Mouse (Mus musculus): ENCODE measurements around the gene Ndufb2. TPM values are rescaled to one million over a fixed set of nuclear protein-coding genes. Genes with fewer than 3 reads are reported as not detected.

The Ndufb2 gene
- 100 to 1,000 TPM; 703 to 715 TPM for total RNA-seq (2021)

DNA sequence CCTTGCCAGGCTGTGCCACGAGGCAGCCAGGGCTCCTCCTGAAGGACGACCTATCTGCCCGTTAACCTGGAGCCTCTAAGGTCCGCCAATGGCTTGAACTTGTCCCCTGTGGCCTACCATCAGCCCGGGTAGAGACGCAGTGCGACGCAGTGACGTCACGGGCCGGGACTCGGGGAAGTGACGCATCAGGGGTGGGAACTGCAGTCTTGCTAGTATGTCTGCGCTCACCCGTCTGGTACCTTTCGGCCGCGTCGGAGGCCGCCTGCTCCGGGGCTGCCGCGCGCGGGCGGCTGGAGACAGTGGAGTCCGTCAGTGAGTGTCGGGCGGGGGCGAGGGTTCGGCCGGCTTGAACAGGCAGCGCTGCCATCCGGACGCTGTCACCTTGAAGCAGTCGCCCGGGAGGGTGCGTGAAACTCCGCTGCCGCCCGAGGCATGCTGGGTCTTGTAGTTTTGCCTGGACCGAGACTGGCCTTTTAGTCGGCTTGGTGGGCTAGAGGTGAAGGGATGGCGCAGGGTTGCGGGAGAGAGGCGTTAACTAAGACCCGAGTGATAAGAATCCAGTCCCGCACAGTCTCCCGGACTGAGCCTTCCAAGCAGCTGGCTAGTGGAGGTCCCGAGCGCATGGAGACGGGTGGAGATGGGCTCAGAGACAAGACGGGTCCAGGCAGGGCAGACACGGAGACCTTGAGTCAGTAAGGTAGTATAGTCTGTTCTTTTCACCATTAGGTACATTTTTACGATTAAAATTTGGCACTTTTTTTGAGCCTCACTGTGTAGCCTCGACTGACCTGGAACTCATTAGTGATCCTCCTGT lies at the start of gene Ndufb2:
Gene Ndufb2, plus strand, starts transcription at position 174 of the 814 bp plus-strand sequence.
- peak; percentile 95 to 97 for DNase-seq
- intact Hi-C loops (cut with DNase I), result loop anchor here (1.0 to 2.0 kb wide), 2 partner anchors 18 to 133 kb away; partner anchors contain the start of gene Braf

DNA sequence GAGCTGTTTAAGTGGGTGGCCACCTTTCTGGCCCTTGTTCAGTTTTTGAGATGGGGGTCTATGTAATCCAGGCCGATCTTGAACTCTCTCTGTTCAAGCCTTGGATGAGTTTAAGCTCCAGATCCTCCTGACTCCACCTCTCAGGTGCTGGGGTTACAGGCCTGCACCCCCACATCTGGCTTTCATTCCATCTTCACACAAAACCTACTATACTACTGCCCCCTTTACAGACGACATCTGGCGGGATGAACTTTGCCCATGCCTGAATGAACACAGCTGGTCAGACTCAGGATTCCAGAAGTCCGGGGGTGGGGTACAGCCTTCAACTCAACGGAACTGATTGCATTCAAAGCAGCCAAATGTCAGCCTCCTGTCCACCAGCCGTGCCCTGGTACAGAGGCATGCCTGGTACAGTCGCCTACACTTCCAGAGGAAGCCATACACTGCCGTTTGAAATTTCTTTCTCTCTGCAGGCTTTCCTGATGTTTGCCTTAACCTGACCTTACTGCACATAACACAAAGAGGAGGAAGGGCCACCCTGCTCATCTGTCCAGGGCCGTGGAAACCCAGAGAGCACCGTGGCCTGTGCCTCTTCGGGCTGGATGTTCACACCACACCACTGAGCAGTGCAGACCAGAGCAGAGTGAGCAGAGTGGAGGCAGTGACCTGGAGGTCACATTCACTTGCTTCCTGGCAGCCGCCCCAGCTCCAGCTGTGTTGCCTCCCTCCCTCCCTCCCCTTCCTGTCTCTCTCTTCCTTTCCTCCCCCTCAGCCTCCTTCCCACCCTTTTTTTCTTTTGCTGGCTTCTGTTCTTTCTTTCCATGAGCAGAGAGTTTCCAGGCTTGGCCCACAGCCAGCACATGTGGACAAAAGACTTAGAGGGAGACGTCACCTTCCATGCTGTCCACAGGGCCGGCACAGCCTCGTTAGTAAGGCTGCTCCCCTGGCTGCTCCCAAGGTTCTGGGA lies 49.5 kb upstream of the Ndufb2 start:
- peak; percentile 82 for DNase-seq
- intact Hi-C loops (cut with DNase I), result no loop called here

DNA sequence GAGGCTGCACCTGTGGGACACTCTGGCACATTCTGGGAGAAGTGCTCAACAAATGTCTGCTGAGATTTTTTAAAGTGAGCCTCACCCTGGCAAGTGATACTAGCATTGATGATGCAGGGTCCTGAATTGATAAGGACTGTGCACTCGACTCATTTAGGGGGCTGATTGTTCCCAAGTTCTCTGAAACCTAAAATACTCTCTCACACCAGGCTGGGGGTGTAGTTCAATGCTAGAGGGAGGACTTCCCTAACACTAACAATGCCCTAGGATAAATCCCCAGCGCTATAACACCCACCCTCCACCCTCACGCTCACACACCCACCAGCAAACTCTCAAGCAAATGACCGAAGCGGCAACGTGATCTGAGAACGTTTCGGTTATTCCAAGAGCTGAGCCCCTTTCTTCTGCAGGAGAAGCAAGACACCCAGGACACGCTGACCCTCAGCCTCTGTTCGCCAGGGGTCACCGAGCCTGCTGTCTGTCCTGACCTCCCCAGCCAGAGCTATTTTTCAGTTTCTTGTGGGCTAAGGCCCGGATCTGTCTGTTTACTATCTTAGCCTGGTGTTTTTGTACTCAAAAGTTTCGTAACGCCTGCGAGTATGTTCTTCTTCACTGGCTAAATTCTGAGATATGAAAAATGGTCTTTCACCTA lies 48.5 kb upstream of the Ndufb2 start:
- intact Hi-C loops (cut with DNase I), result no loop called here
- DNase-seq, result no peak

DNA sequence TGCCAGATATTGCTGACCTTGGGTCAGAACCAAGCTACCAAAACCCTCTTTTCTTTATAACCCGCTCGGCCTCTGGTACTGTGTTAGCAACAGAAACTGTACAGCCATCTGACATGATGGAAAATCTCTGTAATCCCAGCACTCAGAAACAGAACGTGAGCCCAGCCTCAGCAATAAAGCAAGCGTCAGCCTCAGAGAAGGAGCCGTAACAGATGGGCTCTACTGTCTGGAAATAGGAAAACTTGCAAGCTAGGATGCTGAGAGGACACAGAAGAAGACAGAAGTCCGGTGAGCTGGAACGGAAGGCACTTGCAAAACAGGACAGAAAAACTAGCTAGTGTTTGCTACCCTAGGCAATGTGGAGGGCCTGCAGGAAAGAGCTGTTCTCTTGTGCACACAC lies 46.9 kb upstream of the Ndufb2 start:
- DNase-seq, result no peak
- intact Hi-C loops (cut with DNase I), result no loop called here

DNA sequence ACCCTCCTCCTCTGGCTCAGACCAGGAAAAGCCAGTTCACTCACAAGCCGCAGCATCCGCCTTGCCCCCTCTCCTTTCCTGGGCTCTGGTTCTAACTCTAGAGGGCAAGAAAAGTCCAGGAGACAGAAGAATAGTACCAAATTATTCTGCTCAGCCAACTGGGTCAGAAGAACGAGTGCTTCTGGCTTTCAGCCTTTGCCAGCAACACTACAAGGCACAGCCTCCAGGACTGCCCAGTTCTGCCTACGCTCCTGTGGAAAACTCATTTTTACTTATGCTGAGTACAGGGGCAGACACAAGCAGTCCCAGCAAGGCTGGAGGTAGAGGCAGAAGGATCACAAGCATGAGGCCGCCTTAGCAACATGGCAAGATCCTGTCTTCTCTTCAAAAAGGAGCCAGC lies 44.3 kb upstream of the Ndufb2 start:
- intact Hi-C loops (cut with DNase I), result no loop called here
- no peak for DNase-seq

DNA sequence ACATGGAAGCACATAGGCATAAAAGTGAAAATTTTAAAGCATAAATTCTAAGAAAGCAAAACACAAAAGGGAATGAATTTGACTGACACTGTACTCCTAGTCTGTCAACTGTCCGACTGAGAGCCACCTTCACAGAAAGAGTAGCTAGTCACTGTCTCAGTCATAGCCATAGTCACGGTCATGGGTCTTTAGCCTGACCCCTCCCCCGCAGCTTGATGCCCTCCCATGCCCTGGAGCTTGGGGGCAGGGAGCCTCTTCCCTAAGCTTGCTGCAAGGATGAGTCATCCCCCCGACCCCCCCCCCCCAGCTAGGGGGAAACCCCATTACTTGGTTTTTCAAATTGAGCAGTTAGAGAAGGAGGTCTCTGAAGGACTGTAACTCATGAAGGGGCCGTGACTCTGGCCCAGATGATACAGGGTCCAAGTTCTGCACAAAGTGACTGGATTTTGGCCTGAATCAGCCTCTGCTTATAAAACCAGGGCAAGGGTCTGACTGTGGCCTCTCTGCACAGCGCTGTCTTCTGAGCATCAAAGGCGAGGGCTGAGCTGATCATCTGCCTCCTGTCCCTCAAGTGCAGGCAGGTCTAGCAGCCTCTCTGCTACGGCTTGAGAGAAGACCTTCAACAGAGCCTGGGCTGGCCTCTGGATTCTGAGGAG lies 40.3 kb upstream of the Ndufb2 start:
- DNase-seq, result no peak
- intact Hi-C loops (cut with DNase I), result no loop called here

DNA sequence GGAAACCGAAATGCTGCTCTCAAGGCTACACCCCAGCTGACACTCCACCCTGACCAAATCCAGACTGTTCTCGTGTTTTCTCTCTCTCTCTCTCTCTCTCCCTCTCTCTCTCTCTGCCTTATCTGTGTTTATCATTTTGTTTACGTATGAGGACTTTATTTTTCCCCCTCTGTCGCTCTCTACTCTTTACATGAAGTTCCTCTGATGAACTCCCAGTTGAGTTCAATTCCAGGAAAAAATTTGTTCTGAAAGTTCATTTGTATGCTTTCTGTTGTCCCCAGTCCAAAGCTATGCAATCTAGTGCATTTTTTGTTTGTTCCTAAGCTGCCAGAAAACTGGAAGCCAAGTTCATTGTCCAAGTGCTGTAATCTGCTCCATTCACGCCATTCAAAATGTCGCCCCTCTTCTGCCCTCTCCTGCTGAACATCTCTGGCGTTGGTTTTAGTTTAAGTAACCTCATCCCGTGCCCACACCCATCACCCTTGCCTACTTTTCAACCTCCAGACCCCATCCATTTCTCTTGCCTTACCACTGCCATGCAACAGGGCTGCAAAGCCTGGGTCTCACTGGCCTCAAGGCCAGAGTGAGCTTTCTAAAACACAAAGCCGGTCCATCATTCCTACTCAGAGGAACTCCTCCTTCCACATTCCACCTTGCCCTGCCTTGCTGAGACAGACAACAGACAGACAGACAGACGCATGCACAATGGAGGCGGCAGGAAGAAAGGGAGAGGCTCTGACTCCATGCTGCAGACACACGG lies 37.3 kb upstream of the Ndufb2 start:
- DNase-seq, result no peak

DNA sequence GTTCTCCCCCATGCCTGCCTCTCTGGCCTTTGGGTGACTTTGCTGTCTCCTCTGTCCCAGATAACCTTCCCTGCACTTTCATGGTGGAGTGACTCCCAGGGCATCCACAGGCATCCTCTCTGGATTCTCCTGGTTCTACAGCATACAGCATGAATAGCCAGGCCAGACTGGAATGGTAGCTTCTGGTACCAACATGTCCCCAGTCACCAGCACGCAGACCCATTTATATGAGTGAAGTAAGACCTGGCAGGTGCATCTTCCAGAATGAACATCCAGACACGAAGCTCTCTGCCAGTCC lies 36.8 kb upstream of the Ndufb2 start:
- DNase-seq, result no peak
- intact Hi-C loops (cut with DNase I), result loop anchor here (5.0 kb wide), 1 partner anchor 38 kb away; no protein-coding TSS in a partner anchor

More for the DNA sequence above, 37.3 kb upstream of the Ndufb2 start:
- intact Hi-C loops (cut with DNase I), result loop anchor here (5.0 kb wide), 1 partner anchor 38 kb away; no protein-coding TSS in a partner anchor

DNA sequence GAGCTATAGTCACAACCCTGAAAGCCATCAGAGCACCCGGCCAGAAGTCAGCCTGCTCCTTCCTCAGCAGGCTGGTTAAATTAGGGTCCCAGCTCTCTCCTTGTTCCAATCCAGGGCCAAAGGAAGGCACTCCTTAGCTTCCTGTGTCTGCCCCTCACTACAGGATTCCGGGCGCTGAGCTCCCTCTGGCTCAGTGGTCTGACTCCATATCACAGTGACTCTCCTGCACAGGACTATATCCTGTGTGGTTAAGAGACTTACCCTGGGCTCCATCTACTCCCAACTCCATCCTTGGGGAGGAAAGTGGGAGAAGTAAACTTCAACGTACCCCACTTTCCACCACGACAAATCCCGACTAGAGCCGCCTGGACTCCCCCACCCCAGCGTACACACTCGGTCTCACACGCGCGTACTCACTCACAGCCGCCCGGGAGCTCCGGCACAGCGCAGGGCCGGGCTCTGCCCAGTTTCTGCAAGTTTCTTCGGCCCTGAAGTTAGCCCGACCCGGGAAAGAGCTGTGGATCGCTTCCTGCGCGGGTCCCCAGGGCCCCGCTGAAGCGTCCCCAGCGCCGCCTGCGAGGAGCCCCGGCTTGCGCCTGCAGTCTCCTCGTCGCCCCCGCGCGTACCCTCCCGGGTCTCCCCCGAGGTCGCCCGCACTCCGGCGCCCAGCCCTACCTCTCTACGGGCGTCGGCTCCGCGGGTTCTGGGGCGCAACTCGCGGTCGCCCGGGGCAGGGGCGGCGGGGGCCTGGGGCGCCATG lies 35.3 kb upstream of the Ndufb2 start:
- peak; percentile 51 to 66 for DNase-seq
- intact Hi-C loops (cut with DNase I), result loop anchor here (5.0 kb wide), 1 partner anchor 40 kb away; no protein-coding TSS in a partner anchor

DNA sequence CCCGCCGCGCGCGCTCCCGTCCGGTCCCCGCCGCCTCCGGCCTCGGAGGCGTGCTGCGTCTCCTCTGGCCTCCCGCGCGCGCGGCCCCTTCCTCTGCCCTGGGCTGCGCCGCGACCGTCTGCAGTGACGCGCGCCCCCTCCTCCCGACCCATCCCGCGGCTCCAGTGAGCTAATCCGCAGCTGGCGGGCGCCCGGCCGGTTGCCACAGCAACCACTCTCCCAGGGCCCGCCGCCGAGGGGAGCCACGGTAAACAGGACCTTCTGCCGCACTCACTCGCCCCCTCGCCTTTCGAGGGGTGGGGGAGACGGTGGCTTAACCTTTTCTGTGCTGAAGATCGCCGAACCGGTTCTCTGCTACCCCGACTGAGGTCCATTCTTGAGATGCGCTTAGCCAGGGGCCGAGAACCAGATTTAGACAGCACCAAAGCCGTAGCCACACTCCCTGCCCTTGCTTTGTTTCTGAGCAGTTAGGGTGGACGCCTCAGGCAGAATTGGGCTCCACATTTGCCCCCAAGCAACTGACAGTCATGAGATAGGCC lies 34.6 kb upstream of the Ndufb2 start, which contains the start of gene Dennd2a:
Gene Dennd2a, minus strand, starts transcription at position 145 of the 539 bp plus-strand sequence.
- DNase-seq, result peak; percentile 75 to 85
- intact Hi-C loops (cut with DNase I), result loop anchor here (5.0 kb wide), 1 partner anchor 40 kb away; no protein-coding TSS in a partner anchor

DNA sequence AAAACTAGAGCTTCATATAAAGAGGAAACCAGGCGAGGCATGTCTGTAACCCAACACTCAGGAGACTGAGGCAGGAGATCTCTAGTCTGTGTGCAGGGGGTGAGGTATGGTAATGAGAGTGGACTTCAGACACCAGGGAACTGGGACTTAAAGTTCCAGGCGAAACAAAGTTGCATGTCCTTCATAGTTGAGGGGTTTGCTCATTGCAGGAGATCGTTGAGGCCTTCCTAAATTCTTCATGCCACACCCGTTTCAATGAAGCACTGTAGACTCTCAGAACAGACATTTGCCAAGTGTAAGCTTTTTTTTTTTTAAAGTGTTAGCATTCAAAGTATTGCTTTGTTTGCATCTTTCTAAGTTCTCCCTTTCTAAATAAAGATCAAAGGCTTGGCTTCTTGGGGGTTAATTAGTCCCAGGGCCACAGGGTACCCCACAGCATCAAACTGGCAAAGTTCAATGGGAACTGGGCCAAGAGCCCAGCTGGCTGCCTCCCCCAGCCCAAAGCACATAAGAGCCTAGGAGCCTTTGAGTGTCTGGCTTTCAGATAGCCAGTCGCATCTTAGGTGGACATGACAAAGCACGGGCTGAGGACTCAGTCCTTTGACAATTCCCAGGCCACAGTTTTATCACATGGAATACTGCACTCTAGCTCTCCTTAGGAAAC lies 33.0 kb upstream of the Ndufb2 start:
- DNase-seq, result no peak
- intact Hi-C loops (cut with DNase I), result loop anchor here (5.0 kb wide), 1 partner anchor 42 kb away; no protein-coding TSS in a partner anchor

DNA sequence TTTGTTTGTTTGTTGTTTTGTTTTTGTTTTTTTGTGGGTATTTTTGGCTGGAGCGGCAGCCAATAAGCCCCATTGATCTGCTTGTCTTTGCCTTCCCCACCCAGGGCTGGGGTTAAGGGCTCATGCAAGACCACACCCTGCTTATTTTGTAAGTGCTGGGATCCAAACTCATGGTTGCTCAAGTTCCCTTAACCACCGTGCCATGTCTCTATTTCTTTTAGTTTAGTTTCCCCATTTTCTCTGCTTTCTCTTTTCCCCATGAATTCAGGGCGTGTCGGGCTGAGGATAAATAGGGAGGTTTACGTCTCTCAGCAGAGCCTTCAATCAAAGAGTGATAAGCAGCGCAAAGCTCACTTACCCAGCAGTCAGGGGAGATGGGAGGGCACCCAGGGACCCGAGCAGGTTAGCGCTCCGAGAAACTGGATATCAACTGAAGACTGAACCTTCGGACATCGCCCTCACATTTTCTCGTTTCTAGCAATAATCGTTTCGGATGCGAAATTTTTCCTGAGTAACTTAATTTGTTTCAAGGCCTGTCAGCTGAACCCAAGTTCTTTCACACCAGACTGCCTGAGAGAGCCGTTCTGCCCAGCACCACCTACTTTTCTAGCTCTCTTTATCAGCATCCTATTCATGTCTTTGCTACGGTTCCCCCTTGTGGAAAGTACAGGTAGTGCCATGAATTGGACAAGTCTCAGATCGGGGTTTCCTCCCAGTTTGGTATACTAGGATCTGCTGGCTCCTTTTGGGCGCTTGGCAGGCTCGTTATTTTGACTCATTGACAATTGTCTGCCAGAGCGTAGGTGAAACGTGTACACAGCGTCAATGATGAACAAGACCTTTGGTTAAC lies 30.0 kb upstream of the Ndufb2 start:
- peak; percentile 78 to 79 for DNase-seq
- intact Hi-C loops (cut with DNase I), result loop anchor here (1.0 to 5.0 kb wide), 2 partner anchors 99 to 145 kb away; no protein-coding TSS in a partner anchor

DNA sequence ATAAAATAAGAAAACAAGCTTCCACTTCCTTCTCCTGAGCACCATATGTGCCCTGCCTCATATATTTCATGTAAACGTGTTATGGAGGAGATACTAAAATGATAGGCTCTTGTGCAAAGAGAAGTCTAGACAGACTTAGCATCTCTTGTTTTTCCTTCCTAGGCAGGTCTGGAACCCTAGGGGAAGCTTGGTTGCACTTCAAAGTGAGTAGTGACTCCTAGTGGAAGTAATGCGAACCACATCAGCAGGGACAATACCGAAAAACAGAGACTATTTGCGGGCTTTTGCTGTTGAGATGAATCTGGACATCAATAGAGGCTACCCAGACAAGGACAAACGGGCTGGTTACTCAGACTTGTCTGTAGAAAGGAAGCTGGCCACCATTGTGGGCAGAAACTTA lies 24.8 kb upstream of the Ndufb2 start:
- DNase-seq, result no peak

DNA sequence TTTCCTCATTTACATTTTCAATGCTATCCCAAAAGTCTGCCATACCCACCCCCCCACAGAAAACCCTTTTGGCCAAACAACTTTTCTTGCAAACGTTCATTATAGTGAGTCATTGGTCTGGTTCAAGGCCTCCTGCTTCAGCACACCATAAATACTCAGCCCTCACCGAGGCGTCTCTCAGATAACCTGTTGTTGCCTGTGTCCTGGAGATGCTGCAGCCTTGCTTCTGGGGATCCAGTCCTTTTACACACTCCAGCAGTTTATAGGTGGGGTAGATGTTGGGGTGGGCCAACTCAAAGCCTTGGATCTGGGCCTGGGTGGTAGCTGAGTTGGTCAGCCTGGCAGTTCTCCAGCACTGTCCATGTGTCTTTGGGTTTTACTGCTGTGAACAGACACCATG lies 21.9 kb upstream of the Ndufb2 start:
- intact Hi-C loops (cut with DNase I), result loop anchor here (10.0 kb wide), 1 partner anchor 366 kb away; the partner anchor contains the start of gene Kdm7a
- DNase-seq, result no peak

More for the DNA sequence above, 24.8 kb upstream of the Ndufb2 start:
- intact Hi-C loops (cut with DNase I), result loop anchor here (1.0 to 2.0 kb wide), 2 partner anchors 104 to 213 kb away; no protein-coding TSS in a partner anchor

DNA sequence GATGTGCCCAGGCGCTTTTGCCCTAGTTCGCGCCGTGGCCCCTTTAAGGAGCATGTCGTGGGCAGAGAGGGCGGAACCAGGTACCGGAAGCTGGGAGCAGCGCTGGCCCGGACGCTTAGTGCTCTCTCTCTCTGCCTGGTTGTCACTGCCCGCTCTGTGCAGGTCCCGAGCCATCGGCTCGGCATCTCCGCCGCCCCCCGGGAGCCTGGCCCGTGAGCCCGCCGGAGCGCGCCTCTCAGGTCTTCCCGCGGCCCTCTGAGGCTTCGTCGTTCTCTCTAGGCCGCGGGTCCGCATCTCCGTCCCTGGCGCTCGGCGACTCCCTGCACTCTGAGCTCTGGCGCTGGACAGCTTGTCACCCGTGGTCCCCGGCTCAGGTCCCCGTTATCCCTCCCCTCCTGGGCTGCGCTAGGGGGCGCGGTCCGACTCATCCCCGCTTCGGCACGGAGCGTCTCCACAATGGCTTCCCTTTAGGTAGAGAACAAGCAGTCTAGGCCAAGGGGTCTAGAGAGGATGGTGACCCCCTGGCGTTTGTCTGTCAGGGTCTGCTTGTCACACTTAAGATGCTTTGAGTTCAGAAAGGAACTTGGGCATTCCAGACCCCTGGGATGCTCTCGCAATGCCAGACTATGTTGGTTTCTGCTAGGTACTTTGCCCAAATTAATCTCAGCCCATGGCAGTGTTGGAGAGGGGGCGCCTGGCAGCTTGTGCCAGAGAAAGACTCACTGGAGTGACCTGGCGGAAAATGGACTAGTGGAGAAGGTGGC lies 18.4 kb upstream of the Ndufb2 start, which contains the start of gene Adck2:
Gene Adck2, plus strand, starts transcription at position 83 of the 764 bp plus-strand sequence.
- intact Hi-C loops (cut with DNase I), result loop anchor here (2.0 to 10.0 kb wide), 2 partner anchors 19 to 369 kb away; partner anchors contain the start of genes Kdm7a and Ndufb2

DNA sequence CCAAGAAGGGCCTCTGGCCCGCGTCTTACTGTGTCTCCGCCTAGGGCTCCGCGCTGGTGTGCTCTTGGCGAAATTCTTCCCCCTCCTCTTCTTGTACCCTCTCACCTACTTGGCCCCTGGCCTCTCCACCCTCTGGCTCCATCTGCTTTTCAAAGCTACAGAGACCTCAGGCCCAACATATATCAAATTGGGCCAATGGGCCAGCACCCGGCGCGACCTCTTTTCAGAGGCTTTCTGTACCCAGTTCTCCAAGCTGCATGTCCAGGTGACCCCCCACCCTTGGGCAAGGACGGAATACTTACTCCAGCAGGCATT lies 17.9 kb upstream of the Ndufb2 start:
- intact Hi-C loops (cut with DNase I), result loop anchor here (2.0 to 10.0 kb wide), 2 partner anchors 18 to 370 kb away; partner anchors contain the start of genes Kdm7a and Ndufb2
- no peak for DNase-seq

More for the DNA sequence above, 18.4 kb upstream of the Ndufb2 start, which contains the start of gene Adck2:
- peak; percentile 82 for DNase-seq
